Mouse (Mus musculus) cortical plate, adult 2 months (tissue): Measurements from ENCODE around the gene Zfp931.

Source experiments
- CTCF ChIP-seq: fragments of 200-500 bp; IDR thresholded peaks from 2 replicates; pipeline ENCODE4 v1.5.1; 2011; ENCODE audit warnings: mild to moderate bottlenecking, control low read depth, low read length; ENCODE audit not compliant: insufficient read depth; ENCODE audit errors: extremely low read depth
- POLR2A ChIP-seq: fragments of 200-500 bp; IDR thresholded peaks from 2 replicates; pipeline ENCODE4 v1.6.1; 2011; ENCODE audit warnings: mild to moderate bottlenecking, low read length, control low read depth; ENCODE audit not compliant: insufficient read depth; ENCODE audit errors: extremely low read depth

- TF ChIP-seq CTCF (no peak), POLR2A (no peak)
These were observed 43.1 kb upstream of the Zfp931 start for GRCm38 (mm10) chr2:178121375-178121688.
